Mouse (Mus musculus) lung, postnatal 25 days (tissue): ENCODE measurements around the gene Slc2a1.

Source experiments
- DNase-seq: peaks from one replicate; pipeline ENCODE4 v3.0.0; 2022; ENCODE audit warnings: low spot score

Slc2a1 gene

GRCm38 (mm10) chr4:119131189-119131910 lies 22.8 kb downstream of the Slc2a1 start:
- no peak for DNase-seq

DNA sequence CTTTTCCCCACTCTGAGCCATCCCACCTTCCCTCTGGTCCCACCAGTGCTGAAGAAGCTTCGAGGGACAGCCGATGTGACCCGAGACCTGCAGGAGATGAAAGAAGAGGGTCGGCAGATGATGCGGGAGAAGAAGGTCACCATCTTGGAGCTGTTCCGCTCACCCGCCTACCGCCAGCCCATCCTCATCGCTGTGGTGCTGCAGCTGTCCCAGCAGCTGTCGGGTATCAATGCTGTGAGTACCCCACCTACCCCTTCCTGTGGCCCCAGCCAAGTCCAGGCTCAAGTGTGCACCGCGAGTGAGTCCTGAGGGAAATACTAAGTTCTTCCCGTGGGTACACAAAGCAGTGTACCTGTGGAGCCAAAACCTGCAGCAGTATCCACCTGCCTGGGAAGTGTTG lies 24.8 kb downstream of the Slc2a1 start:
- no peak for DNase-seq

DNA sequence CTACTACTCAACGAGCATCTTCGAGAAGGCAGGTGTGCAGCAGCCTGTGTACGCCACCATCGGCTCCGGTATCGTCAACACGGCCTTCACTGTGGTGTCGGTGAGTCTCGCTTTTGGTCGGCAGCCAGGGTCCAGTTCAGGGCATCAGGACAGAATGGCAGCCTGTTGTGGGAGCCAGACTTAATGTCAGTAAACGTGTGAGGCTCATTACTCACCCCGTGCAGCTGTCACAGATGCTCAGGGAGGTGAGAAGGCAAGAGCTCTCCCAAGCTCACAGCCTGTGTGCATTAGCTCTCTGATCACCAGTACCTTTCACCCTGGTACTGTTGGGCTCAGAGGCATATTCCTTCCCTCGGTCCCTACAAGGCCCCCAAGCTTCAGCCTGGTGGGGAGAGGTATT lies 25.3 kb downstream of the Slc2a1 start:
- DNase-seq = no peak

DNA sequence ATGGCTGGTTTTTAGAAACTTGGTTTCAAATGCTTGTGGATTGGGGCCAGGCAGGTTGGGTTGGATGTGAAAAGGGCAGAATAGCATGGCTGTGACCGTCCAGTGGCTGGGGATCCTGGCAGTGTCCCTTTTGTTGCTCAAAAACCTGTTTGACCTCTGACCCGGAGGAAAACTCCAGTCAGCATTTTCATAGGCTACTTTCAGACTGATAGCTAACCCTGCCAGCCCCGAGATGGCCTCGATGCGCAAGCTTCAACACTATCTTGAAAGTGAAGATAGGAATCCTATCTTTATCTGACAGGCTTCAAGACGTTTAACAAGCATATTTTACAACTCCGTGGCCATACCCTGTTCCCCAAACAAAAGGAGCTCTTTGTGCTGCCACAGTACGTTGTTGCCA lies 28.8 kb downstream of the Slc2a1 start:
- no peak for DNase-seq

DNA sequence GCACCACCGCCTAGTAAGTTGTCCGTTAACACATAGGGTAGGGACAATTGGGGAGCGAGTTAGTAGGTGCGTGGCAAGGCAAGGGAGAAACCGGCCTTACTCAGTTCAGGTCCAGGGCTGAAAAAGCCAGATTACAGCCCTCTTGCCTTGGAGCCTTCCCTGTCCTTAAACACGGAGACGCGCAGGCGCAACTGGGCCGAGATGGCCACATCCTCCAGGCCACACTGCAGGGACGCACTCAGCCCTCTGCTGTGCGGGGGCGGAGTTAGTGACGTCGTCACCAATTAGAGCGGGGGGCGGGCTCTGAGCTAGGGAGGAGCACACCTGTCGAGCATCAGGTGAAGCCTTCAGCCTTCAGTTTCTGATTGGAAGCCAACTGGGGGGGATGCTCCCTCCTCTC lies 29.7 kb downstream of the Slc2a1 start:
- DNase-seq = peak; percentile 86

DNA sequence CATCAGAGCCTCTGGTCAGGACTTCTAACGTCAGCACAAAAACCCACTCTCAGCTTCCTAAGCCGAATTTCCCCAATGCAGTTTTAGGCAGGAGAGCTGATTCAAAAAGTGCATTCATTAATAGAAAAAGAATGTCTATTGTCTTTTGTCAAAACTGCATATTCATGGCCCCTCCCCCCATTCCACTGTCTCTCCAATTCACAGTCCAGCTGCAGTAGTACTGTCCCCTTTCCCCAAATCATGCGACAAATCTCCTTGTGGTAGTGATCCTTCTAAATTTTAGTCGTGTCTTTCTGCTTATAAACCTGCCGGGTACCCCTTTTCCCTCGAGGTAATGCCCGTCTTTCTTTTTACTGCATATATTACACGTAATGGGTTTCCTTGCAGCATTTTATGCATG lies 30.3 kb downstream of the Slc2a1 start:
- no peak for DNase-seq

GRCm38 (mm10) chr4:119140126-119140525 lies 31.6 kb downstream of the Slc2a1 start:
- peak; percentile 66 for DNase-seq

DNA sequence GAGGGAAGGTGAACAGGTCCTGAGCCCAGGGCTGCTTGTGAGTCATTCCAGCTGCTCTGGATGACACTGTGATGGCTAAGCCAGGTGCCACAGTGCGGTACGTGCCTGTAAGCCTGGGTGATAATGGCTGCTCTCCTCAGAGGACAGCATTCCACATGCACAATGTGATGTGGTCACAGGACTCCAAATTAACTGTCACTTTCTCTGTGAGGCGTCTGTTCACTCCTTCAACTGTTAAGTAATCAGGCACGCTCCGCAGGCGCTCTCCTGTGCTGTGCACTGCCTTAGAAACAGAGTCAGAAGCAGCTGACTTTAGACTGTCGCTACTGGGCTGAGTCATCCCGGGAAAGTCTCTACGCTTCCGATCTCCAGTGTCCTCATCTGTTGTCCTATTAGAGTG lies 32.7 kb downstream of the Slc2a1 start:
- DNase-seq = no peak

GRCm38 (mm10) chr4:119142230-119142871 lies 33.8 kb downstream of the Slc2a1 start:
- DNase-seq = peak; percentile 38

DNA sequence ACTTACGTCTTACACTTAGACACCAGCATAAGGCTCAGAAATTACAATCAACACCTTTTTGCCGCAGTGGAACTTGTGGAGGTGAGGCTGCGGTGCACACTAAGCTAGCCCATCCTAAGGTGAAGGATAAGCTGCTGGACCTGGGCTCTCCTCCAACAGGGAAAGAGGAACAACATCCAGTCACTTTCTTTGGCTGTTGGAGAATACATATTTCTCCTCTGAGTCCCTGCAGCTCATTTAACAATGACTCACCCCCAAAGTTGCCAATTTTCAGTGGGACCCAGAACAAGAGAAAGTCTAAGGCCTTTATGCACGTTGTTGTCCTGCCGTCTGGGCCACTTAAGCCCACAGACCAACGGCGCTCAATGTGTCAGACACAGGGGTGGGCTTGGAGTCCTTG lies 38.3 kb downstream of the Slc2a1 start:
- no peak for DNase-seq

DNA sequence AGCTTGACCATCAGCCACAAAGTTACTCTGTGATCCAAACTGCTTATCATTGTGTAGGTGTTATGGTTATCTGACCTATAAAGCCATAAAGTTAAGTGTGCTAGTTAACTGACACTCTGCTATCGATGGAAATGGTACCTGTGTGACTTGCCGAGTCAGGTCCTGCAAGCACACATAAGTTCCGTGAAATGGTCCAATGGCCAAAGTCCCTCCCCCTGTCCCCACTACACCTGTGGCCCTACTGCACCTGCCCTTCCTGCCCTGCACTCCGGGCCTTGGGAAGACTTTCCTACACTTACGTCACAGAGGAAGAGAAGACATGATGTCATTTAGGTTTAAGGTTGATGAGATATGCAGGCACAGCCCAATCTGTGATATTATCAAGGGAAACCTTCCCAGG lies 38.8 kb downstream of the Slc2a1 start:
- no peak for DNase-seq

DNA sequence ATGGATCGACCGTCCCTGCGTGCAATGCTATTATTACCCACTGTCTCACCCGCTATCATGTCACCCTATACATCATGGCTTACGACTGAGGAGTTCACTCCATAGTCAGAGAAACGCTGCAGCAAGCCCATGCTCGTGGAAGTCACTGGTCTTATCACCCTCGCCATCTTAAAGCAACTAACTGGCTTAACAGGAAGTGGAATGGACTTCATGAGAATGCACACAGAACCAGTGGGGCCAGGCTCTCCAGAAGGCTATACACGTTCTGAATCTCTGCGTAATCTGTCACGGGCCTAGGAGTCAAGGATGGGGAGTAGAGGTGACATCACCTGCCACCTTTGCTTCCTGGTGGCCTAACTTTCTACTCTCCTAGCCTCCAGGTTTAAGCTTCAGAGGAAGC lies 40.2 kb downstream of the Slc2a1 start:
- no peak for DNase-seq

DNA sequence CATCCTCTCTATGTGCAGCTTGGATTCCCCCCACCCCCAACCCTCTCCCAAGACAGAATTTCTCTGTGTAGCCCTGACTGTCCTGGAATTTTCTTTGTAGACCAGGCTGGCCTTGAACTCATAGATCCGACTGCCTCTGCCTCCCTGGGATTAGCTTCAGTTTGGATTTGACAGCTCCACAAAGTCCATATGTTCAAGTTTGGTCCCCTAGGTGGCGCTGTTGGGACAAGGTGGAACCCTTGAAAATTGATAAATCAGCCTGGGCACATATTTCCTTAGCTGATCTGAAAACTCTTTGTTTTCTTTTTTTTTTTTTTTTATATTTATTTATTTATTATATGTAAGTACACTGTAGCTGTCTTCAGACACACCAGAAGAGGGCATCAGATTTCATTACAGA lies 48.7 kb downstream of the Slc2a1 start:
- peak; percentile 65 for DNase-seq

DNA sequence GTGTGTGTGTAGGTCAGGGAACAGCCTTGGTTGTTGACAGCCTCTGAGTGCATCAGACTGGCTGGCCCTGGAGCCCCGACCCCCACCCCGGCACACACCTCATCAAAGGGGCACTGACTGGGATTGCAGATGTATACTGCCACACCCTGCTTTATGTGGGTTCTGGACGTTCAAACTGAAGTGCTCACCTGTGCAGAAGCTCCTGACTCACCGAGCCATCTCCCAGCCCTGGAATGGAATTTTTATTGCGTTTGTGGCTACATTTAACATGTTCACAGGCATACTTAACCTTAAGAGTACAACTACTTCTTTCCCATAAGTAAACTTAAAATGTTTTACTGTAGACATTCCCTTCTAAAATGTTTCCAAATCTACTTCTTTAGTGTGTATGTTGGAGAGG lies 49.4 kb downstream of the Slc2a1 start:
- DNase-seq = peak; percentile 49

DNA sequence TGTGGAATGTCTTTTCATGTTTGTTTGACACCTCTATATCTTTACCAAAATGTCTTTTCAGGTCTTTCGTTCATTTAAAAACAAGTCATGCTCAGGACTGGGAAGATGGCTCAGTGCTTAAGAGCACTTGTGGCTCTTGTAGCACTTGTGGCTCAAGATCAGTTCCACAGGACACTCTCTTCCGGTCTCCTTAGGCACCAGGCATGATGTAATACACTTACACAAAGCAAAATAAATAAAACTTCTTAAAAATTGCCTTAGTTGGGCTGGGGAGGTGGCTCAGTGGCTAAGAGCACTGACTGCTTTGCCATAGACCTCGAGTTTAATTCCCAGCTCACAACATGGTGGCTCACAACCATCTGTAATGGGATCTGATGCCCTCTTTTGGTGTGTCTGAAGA lies 52.8 kb downstream of the Slc2a1 start:
- DNase-seq = peak; percentile 10

DNA sequence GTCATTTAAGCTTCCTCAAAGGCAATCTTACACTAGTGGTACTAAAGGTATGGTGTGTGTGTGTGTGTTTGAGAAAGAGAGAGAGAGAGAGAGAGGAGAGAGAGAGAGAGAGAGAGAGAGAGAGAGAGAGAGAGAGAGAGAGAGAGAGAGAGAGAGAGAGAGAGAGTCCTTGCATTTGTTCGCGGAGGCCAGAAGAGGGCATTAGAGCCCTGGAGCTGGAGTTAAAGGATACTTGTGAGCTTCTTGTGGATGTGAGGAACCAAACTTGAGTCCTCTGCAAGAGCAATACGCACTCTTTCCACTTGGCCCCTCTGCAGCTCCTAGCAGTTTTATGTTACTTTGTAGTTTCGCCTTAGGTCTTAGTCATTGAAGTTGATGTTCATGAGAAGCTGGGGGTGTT lies 54.5 kb downstream of the Slc2a1 start:
- no peak for DNase-seq

- DNase-seq = no peak
These were observed 57.4 kb downstream of the Slc2a1 start for GRCm38 (mm10) chr4:119165916-119166315.

GRCm38 (mm10) chr4:119167068-119167467 lies 58.6 kb downstream of the Slc2a1 start:
- no peak for DNase-seq

- peak; percentile 85 for DNase-seq
These were observed 59.2 kb downstream of the Slc2a1 start for GRCm38 (mm10) chr4:119167663-119168062.

GRCm38 (mm10) chr4:119172919-119173650 lies 64.6 kb downstream of the Slc2a1 start:
- DNase-seq = no peak

GRCm38 (mm10) chr4:119173851-119174453 lies 65.4 kb downstream of the Slc2a1 start, which contains the start of gene Zfp691:
Zfp691 (minus strand) TSS chr4:119174195.
- peak; percentile 99 for DNase-seq

DNA sequence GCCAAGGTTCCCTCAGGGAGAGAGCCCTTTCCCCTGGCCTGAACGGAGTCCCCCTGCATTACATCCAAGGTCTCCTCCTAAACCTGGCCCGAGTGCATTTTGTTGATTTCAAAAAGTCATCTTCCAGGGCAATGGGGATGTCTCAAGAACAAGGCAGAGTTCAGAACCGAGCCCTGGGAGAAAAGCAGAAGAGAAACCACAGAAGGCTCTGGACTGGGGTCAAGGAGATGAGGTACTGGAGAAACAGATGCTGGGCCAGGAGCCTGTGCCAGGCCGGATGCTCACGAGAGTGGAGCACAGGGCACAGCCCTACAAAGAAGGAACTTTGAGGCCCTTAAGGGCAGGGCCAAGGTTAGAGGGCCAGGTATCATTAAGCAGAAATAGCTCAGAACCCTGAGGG lies 69.2 kb downstream of the Slc2a1 start:
- no peak for DNase-seq

GRCm38 (mm10) chr4:119178331-119178730 lies 69.8 kb downstream of the Slc2a1 start:
- DNase-seq = no peak
